In genomic region chr1:37419420-37419819, GRCm38 (mm10) we compare ENCODE assay signal across 9 mouse cellular contexts. TPM values are rescaled to one million over a fixed set of nuclear protein-coding genes. Genes with fewer than 3 reads are reported as not detected.
DNase-seq lines count a peak whose midpoint lies in the region; ATAC-seq and TF ChIP-seq lines count a peak whose summit lies in the region.
"Had no signal": no experiment of that assay in that cellular context is flagged by ENCODE, and none has a peak within 500 bp of the region (broad histone marks: within the 10 kb centered on the region; RNA-seq: fewer than 3 reads in every experiment).

No protein-coding gene starts in this region.

- H3K4me1 ChIP-seq in kidney, postnatal 0 days (replicated peaks; ENCODE audit: insufficient read depth, low read length): no peaks in the 10 kb centered on the region
- no peaks in the 10 kb centered on the region for H3K4me1 ChIP-seq in kidney, embryonic 14.5 days (ENCODE audit: control insufficient read depth, insufficient read depth, low read length)
- no peaks in the 10 kb centered on the region for H3K4me1 ChIP-seq in ES-Bruce4 (ENCODE audit: control insufficient read depth, insufficient read depth, low read length)

- no peak for TF ChIP-seq EP300 in ES-Bruce4 (IDR thresholded peaks at IDR 0.05; ENCODE audit: insufficient read depth, low read depth, low read length)

- H3K9ac ChIP-seq in kidney, postnatal 0 days (ENCODE audit: low read depth, low read length): no peak overlapping the region
- no peak overlapping the region for H3K9ac ChIP-seq in kidney, embryonic 14.5 days (ENCODE audit: low read depth, low read length)
- no peak overlapping the region for H3K9ac ChIP-seq in ES-Bruce4 (ENCODE audit: low read depth, poor library complexity, severe bottlenecking)

- no peak overlapping the region for H3K4me3 ChIP-seq in kidney, postnatal 0 days (replicated peaks; ENCODE audit: low read depth, low read length)
- no peak overlapping the region for H3K4me3 ChIP-seq in kidney, embryonic 14.5 days (ENCODE audit: low read length)
- H3K4me3 ChIP-seq in ES-Bruce4 (ENCODE audit: low read depth, low read length): no peak overlapping the region
- H3K4me3 ChIP-seq: myocyte had no signal

- H3K9me3 ChIP-seq in kidney, postnatal 0 days (replicated peaks; ENCODE audit: low read length): no peaks in the 10 kb centered on the region
- H3K9me3 ChIP-seq in kidney, embryonic 14.5 days (ENCODE audit: control insufficient read depth, low read length): peaks cover 4% of the 10 kb centered on the region; the same call in 1 of the 2 replicates
- H3K9me3 ChIP-seq in ES-Bruce4 (replicated peaks; ENCODE audit: control insufficient read depth, insufficient read depth, low read length, poor library complexity, severe bottlenecking): peaks cover 6% of the 10 kb centered on the region

- peaks cover 18% of the 10 kb centered on the region; the same call in 1 of the 2 replicates for H3K36me3 ChIP-seq in kidney, postnatal 0 days (ENCODE audit: insufficient read depth, low read length)
- H3K36me3 ChIP-seq in kidney, embryonic 14.5 days (ENCODE audit: control insufficient read depth, insufficient read depth, low read length): peaks cover 16% of the 10 kb centered on the region
- H3K36me3 ChIP-seq in ES-Bruce4 (ENCODE audit: control insufficient read depth, insufficient read depth, low read length, poor library complexity, severe bottlenecking): peaks cover 15% of the 10 kb centered on the region; the same call in 1 of the 2 replicates

- no peak overlapping the region for H3K4me2 ChIP-seq in kidney, postnatal 0 days (ENCODE audit: low read length)
- no peak overlapping the region for H3K4me2 ChIP-seq in kidney, embryonic 14.5 days (replicated peaks; ENCODE audit: low read depth, low read length)

- no peak overlapping the region for H3K27ac ChIP-seq in kidney, postnatal 0 days
- no peak overlapping the region for H3K27ac ChIP-seq in kidney, embryonic 14.5 days (ENCODE audit: low read depth, low read length)
- H3K27ac ChIP-seq in ES-Bruce4 (ENCODE audit: insufficient read depth, low read length): no peak overlapping the region

- no peak for TF ChIP-seq POLR2A in ES-Bruce4 (IDR thresholded peaks at IDR 0.05; ENCODE audit: insufficient read depth, low read length)

- intact Hi-C loops in gastrocnemius, postnatal 14 days (cut with DNase I; ENCODE audit: low total_unique reads): no loop called here

- peak; percentile 98 for TF ChIP-seq CTCF in kidney, postnatal 0 days (IDR thresholded peaks at IDR 0.05; ENCODE audit: low read depth)
- peak; percentile 91 for TF ChIP-seq CTCF in ES-Bruce4 (IDR thresholded peaks at IDR 0.05; ENCODE audit: low read depth, low read length)

- ATAC-seq in kidney, postnatal 0 days (replicated peaks; ENCODE audit: low FRiP score, low read depth): peak; percentile 65; the same call in 1 of the 2 replicates
- ATAC-seq in kidney, embryonic 14.5 days (ENCODE audit: low FRiP score, low TSS enrichment): no peak

- DNase-seq in kidney, postnatal 0 days (ENCODE audit: low spot score): peak; percentile 59
- DNase-seq in adrenal gland, postnatal 4 days (ENCODE audit: low spot score in 2 of 2): peak; percentile 43 to 66
- peak; percentile 65 for DNase-seq in gastrocnemius, postnatal 14 days
- peak; percentile 28 to 44 for DNase-seq in lung, adult 18-20 months
- peak; percentile 44 to 64 for DNase-seq in spleen, adult 18-20 months
- DNase-seq in Muller cell, postnatal 12 days (ENCODE audit: inconsistent ontology term): no peak

- H3K27me3 ChIP-seq in kidney, postnatal 0 days (ENCODE audit: insufficient read depth, low read length): no peaks in the 10 kb centered on the region
- no peaks in the 10 kb centered on the region for H3K27me3 ChIP-seq in kidney, embryonic 14.5 days (ENCODE audit: control insufficient read depth, insufficient read depth, low read length)
- no peaks in the 10 kb centered on the region for H3K27me3 ChIP-seq in ES-Bruce4 (ENCODE audit: control insufficient read depth, insufficient read depth, low read length, poor library complexity, severe bottlenecking)

- 91% methylated on average over 1 of the region's 1 CpGs for WGBS in kidney, postnatal 0 days
- 93% methylated on average over 1 of the region's 1 CpGs for WGBS in kidney, embryonic 14.5 days

RNA-seq across cellular contexts. Expression of gene Coa5, which starts 10.5 kb away (rescaled TPM):
- polyA plus RNA-seq in kidney, postnatal 0 days (2015; fragmentation: Nextera tagmentation; extraction: Ambion mirVana): 39.2 and 42.5 TPM in 2 replicates
- polyA plus RNA-seq in kidney, embryonic 14.5 days (2014; fragmentation: Nextera tagmentation; extraction: Ambion mirVana): 29.4 and 58.5 TPM in 2 replicates
- 55.3 and 55.4 TPM in 2 replicates for polyA plus RNA-seq in ES-Bruce4 (2011; ENCODE audit: insufficient read depth, insufficient read length, low read depth, missing spikeins)
- total RNA-seq in adrenal gland, postnatal 4 days (2021): 10 to 100 TPM; 78.0 to 78.9 TPM
- 100 to 1,000 TPM; 106 to 107 TPM for total RNA-seq in gastrocnemius, postnatal 14 days (2021)

RNA-seq across cellular contexts. Expression of gene Unc50, which starts 10.5 kb away (rescaled TPM):
- polyA plus RNA-seq in kidney, postnatal 0 days (2015; fragmentation: Nextera tagmentation; extraction: Ambion mirVana): 168 and 175 TPM in 2 replicates
- polyA plus RNA-seq in kidney, embryonic 14.5 days (2014; fragmentation: Nextera tagmentation; extraction: Ambion mirVana): 143 and 147 TPM in 2 replicates
- 41.1 and 42.7 TPM in 2 replicates for polyA plus RNA-seq in ES-Bruce4 (2011; ENCODE audit: insufficient read depth, insufficient read length, low read depth, missing spikeins)
- total RNA-seq in adrenal gland, postnatal 4 days (2021): 10 to 100 TPM; 78.9 to 80.4 TPM
- 10 to 100 TPM; 19.7 to 20.2 TPM for total RNA-seq in gastrocnemius, postnatal 14 days (2021)
